Mouse (Mus musculus) lung, adult 18-20 months (tissue): ENCODE results near the gene Pdpk1.

Experiments
- DNase-seq, 2 experiments: peaks; one replicate each; pipeline ENCODE4 v3.0.0; 2022; ENCODE audit warnings: mixed read lengths in 2 of 2

The Pdpk1 gene

GRCm38 (mm10) chr17:24150824-24151223 lies at the start of gene Pdpk1:
TSS of gene Pdpk1 (minus strand) at chr17:24150924.
- DNase-seq, result no peak

- no peak for DNase-seq
Measured at GRCm38 (mm10) chr17:24199741-24200140, 49.0 kb upstream of the Pdpk1 start.

GRCm38 (mm10) chr17:24199252-24199651 lies 48.5 kb upstream of the Pdpk1 start:
- no peak for DNase-seq

- no peak for DNase-seq
Measured at GRCm38 (mm10) chr17:24197032-24197824, 46.5 kb upstream of the Pdpk1 start.

GRCm38 (mm10) chr17:24195349-24195748 lies 44.6 kb upstream of the Pdpk1 start:
- no peak for DNase-seq

GRCm38 (mm10) chr17:24193769-24194168 lies 43.0 kb upstream of the Pdpk1 start:
- DNase-seq, result no peak

GRCm38 (mm10) chr17:24193268-24193667 lies 42.5 kb upstream of the Pdpk1 start:
- no peak for DNase-seq

- DNase-seq, result no peak
Measured at GRCm38 (mm10) chr17:24192848-24193247, 42.1 kb upstream of the Pdpk1 start.

- DNase-seq, result no peak
Measured at GRCm38 (mm10) chr17:24191481-24191880, 40.8 kb upstream of the Pdpk1 start.

GRCm38 (mm10) chr17:24190934-24191333 lies 40.2 kb upstream of the Pdpk1 start:
- DNase-seq, result no peak

- DNase-seq, result no peak
Measured at GRCm38 (mm10) chr17:24174259-24174658, 23.5 kb upstream of the Pdpk1 start.

- peak; percentile 63 to 69 for DNase-seq
Measured at GRCm38 (mm10) chr17:24173423-24173822, 22.7 kb upstream of the Pdpk1 start.

GRCm38 (mm10) chr17:24171738-24172137 lies 21.0 kb upstream of the Pdpk1 start:
- peak in 1 of 2 experiments; percentile 27 for DNase-seq

- no peak for DNase-seq
Measured at GRCm38 (mm10) chr17:24170729-24171128, 20.0 kb upstream of the Pdpk1 start.

- no peak for DNase-seq
Measured at GRCm38 (mm10) chr17:24170125-24170524, 19.4 kb upstream of the Pdpk1 start.

- peak; percentile 95 for DNase-seq
Measured at GRCm38 (mm10) chr17:24169317-24170065, 18.8 kb upstream of the Pdpk1 start, which contains the start of gene Atp6v0c. TSS of gene Atp6v0c (minus strand) at chr17:24169702.

GRCm38 (mm10) chr17:24168590-24169277 lies 18.0 kb upstream of the Pdpk1 start:
- peak; percentile 57 to 63 for DNase-seq

GRCm38 (mm10) chr17:24167891-24168505 lies 17.3 kb upstream of the Pdpk1 start:
- DNase-seq, result no peak

GRCm38 (mm10) chr17:24167120-24167519 lies 16.4 kb upstream of the Pdpk1 start:
- no peak for DNase-seq

- peak; percentile 44 to 57 for DNase-seq
Measured at GRCm38 (mm10) chr17:24164566-24165259, 14.0 kb upstream of the Pdpk1 start.

- peak; percentile 94 to 96 for DNase-seq
Measured at GRCm38 (mm10) chr17:24163176-24163962, 12.6 kb upstream of the Pdpk1 start, which contains the start of gene Amdhd2. TSS of gene Amdhd2 (minus strand) at chr17:24163766.
